Mouse (Mus musculus): ENCODE measurements around the gene Fgfr2. TPM values are rescaled to one million over a fixed set of nuclear protein-coding genes. Genes with fewer than 3 reads are reported as not detected.

Fgfr2 gene
- total RNA-seq, 2 experiments from 2014 or later, result 1.7 to 3.7 TPM

GRCm38 (mm10) chr7:130650621-130651020 lies 2472.5 kb downstream of the Fgfr2 start:
- no peak for ATAC-seq (replicated peaks; ENCODE audit: low FRiP score, poor library complexity, severe bottlenecking)

GRCm38 (mm10) chr7:130649257-130649656 lies 2473.9 kb downstream of the Fgfr2 start:
- no peak for ATAC-seq (replicated peaks; ENCODE audit: low FRiP score, poor library complexity, severe bottlenecking)

GRCm38 (mm10) chr7:130648061-130648460 lies 2475.1 kb downstream of the Fgfr2 start:
- no peak for ATAC-seq (replicated peaks; ENCODE audit: low FRiP score, poor library complexity, severe bottlenecking)

GRCm38 (mm10) chr7:130646762-130647139 lies 2476.4 kb downstream of the Fgfr2 start:
- no peak for ATAC-seq (replicated peaks; ENCODE audit: low FRiP score, poor library complexity, severe bottlenecking)

- ATAC-seq (replicated peaks; ENCODE audit: low FRiP score, poor library complexity, severe bottlenecking), result no peak
Measured at GRCm38 (mm10) chr7:130645994-130646761, 2477.0 kb downstream of the Fgfr2 start.

GRCm38 (mm10) chr7:130645332-130645993 lies 2477.7 kb downstream of the Fgfr2 start:
- no peak for ATAC-seq (replicated peaks; ENCODE audit: low FRiP score, poor library complexity, severe bottlenecking)

GRCm38 (mm10) chr7:130640681-130641080 lies 2482.5 kb downstream of the Fgfr2 start:
- ATAC-seq (replicated peaks; ENCODE audit: low FRiP score, poor library complexity, severe bottlenecking), result no peak

GRCm38 (mm10) chr7:130637811-130638210 lies 2485.3 kb downstream of the Fgfr2 start:
- ATAC-seq (replicated peaks; ENCODE audit: low FRiP score, poor library complexity, severe bottlenecking), result no peak

- ATAC-seq (replicated peaks; ENCODE audit: low FRiP score, poor library complexity, severe bottlenecking), result no peak
Measured at GRCm38 (mm10) chr7:130636902-130637301, 2486.2 kb downstream of the Fgfr2 start.

GRCm38 (mm10) chr7:130636274-130636673 lies 2486.9 kb downstream of the Fgfr2 start:
- no peak for ATAC-seq (replicated peaks; ENCODE audit: low FRiP score, poor library complexity, severe bottlenecking)

GRCm38 (mm10) chr7:130635212-130635611 lies 2487.9 kb downstream of the Fgfr2 start:
- no peak for ATAC-seq (replicated peaks; ENCODE audit: low FRiP score, poor library complexity, severe bottlenecking)

- no peak for ATAC-seq (replicated peaks; ENCODE audit: low FRiP score, poor library complexity, severe bottlenecking)
Measured at GRCm38 (mm10) chr7:130634259-130634871, 2488.8 kb downstream of the Fgfr2 start.

GRCm38 (mm10) chr7:130632379-130632732 lies 2490.8 kb downstream of the Fgfr2 start:
- ATAC-seq (replicated peaks; ENCODE audit: low FRiP score, poor library complexity, severe bottlenecking), result no peak

- ATAC-seq (replicated peaks; ENCODE audit: low FRiP score, poor library complexity, severe bottlenecking), result no peak
Measured at GRCm38 (mm10) chr7:130631553-130632378, 2491.4 kb downstream of the Fgfr2 start.

GRCm38 (mm10) chr7:130630956-130631355 lies 2492.2 kb downstream of the Fgfr2 start:
- ATAC-seq (replicated peaks; ENCODE audit: low FRiP score, poor library complexity, severe bottlenecking), result no peak

GRCm38 (mm10) chr7:130629999-130630398 lies 2493.2 kb downstream of the Fgfr2 start:
- ATAC-seq (replicated peaks; ENCODE audit: low FRiP score, poor library complexity, severe bottlenecking), result no peak

GRCm38 (mm10) chr7:130628601-130629000 lies 2494.5 kb downstream of the Fgfr2 start:
- ATAC-seq (replicated peaks; ENCODE audit: low FRiP score, poor library complexity, severe bottlenecking), result no peak

- ATAC-seq (replicated peaks; ENCODE audit: low FRiP score, poor library complexity, severe bottlenecking), result no peak
Measured at GRCm38 (mm10) chr7:130625361-130625760, 2497.8 kb downstream of the Fgfr2 start.

GRCm38 (mm10) chr7:130624299-130624698 lies 2498.9 kb downstream of the Fgfr2 start:
- ATAC-seq (replicated peaks; ENCODE audit: low FRiP score, poor library complexity, severe bottlenecking), result no peak

- no peak for ATAC-seq (replicated peaks; ENCODE audit: low FRiP score, poor library complexity, severe bottlenecking)
Measured at GRCm38 (mm10) chr7:130622359-130622758, 2500.8 kb downstream of the Fgfr2 start.
